Mouse (Mus musculus): ENCODE data around the gene Jup.
"Not testable (repeated sequence)": the region's sequence is repeated elsewhere in the genome, so short reads cannot be mapped to it uniquely, and the experiment has no call there.

Gene Jup

GRCm38 (mm10) chr11:100360175-100360574 is 37.4 kb downstream of the Jup start:
- in situ Hi-C loops (cut with MseI, MboI): loop anchor here (5.0 to 10.0 kb wide), 2 partner anchors 47 to 115 kb away; partner anchors contain the start of gene Klhl11 (in 1 of the 2)

DNA sequence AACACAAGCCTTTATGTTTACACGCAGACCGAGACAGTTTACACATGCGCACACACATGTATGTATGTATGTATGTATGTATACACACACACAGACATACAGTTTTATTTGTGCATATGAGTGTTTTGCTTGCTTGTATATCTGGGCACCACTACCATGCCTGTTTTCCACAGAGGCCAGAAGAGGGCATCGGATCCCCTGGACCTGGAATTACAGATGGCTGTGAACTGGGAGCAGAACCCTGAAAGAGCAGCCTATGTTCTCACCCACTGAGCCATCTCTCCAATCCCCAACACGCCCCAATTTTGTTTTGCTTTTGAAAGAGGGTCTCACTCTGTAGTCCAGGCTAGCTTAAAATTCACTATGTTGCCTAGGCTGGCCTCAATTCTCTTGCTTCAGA is 40.2 kb downstream of the Jup start:
- in situ Hi-C loops (cut with MseI, MboI): no loop called here

DNA sequence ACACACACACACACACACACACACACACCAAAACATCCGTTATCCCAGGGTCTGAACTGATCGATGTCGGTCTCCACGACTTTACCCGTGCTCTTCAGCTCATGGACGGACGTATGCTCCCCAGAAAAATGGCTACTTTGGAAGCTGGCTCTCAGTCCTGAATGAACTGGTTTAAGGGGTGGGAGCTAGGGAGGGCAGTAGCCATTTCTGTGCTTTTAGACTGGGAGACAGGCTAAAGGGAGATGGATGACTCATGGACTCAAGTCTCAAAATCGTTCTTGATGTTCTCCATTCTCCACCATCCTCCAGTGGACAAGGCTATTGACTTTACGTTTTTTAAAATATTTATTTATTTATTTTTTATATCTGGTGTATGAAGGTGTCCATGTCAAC is 40.7 kb downstream of the Jup start:
- in situ Hi-C loops (cut with MseI, MboI): no loop called here

GRCm38 (mm10) chr11:100355972-100356818 is 41.4 kb downstream of the Jup start, which contains the start of gene Hap1:
Gene Hap1, minus strand, starts transcription at chr11:100356128.
- in situ Hi-C loops (cut with MseI, MboI): no loop called here

DNA sequence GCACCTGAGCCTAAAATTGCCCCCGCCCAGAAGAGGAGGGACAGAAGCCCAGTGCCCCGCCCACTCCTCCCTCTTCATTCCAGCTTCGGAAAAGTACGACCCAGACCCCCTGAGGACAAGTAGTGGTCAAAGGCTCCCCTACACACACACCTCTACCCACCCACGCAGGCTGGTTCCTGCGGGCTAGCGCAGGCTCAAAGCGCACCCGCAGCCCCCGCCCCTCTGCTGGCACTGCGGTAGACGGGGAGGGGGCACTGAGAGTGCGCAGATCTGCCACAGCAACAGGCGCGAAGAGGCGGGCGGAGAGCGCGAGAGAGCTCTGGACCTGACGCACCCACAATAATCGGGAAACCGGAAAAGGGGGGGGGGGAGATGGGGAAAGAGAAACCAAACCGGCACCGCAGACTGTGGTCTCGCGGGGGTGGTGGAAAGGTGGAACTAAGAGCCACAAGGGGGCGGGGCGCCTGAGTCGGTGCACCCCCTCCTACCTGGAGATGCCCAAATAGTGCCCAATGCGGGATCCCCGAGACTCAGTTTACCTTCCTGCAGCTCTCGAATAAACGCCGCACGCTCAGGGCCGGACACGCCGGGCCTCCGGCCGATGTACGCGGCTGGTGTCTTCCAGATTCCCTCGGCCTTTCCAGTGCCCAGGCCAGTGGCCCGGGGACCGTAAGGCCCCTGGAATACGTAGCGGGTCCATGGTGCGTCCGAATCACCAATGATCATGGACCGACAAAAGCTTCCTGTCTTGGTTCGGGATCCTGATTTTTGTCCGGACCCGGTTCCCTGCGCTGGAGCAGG is 42.2 kb downstream of the Jup start:
- in situ Hi-C loops (cut with MseI, MboI): no loop called here

DNA sequence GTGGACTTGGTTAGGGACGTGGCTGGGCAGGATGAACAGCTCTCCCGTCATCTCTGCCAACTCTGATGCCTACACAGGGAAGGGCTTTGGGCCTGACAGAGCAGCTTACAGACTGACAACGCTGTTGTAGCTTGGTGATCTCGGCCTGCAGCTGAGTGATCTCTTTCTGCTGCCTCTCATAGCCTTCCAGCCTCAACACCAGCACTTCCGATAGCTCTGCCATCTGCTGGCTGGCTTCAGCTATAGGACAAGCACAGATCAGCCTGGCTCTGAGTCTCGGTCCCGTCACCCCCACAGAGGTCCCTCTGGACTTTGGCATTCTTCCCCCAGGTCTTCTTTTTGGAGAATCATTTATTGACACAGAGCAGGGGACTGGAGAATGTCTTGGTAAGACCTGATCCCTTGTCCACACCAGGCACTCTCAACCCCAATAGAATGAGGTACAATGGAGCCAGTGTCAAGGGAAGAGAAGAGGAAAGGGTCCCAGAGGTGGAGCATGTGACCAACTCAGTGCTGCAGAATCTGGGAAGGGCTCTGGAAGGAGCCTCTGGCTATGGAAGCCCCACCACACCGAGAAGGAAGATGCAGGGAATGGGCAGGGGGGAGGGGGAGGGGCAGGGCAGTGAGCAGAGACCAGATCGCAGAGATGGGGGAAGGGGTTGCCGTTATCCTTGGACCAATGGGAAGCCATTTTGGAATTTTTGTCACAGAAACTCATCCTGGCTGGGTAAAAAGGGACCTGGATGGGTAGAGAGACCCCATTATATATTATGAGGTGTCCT is 45.3 kb downstream of the Jup start:
- in situ Hi-C loops (cut with MseI, MboI): no loop called here

DNA sequence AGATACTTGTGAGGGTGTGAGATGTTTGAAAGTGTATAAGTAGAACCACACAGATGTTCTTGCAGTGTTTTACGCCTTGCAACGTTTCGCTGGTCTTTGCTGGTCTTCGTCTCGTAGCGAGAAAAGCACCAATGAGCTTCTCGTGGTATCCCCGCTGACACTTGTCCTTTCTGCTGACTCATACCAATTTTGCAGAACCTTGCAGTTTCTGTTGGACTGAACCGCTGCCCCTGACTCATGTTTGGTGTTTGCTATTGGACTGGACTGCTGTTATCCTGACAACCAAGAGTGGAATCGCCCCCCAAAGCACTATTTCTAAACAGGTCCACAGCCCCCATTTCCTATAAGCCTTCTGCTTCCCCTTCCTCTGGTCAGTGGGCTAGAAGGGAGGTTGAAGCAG is 53.3 kb downstream of the Jup start:
- in situ Hi-C loops (cut with MseI, MboI): no loop called here

DNA sequence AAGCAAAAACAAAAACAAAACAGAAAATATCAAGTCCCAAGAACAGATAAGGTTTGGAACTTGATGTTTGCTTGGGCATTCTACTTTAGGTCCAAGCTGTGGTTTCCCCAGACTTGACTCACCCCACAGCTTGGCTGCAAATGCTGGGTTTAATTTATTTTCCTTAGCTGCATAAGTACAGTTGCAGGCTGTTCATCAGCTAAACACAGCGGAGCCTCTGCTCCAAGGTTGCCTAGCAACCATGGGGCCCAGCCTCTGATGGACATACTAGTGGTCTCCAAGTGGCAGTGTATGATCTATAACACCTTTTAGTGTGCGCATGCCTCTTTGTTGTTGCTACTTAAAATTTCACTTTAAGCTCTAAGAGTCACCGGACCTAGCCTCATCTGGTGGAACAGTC is 61.8 kb downstream of the Jup start:
- in situ Hi-C loops (cut with MseI, MboI): no loop called here

DNA sequence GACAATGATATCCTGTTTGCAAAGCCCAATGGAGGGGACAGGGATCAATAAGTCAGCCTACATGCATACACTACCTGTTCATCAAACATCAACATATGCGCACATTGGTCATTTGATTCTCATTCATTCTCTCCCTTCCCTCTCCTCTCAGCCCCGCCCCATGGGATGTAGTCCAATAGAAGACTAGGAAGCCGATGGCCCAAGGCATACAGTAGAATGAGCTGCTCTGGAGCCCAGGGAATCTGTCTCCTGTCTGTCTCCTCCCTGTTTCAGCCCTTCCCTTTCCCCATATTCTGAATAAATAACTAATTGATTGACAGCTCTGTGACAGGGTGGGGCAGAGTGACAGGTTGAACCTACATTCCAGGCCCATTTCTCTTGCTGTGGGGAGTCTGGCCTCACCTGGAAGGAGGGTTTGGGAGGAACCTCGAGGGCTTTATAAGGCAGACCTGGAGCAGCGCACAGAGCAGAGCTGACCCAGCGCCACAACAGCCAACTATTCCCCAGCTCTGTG is 63.6 kb downstream of the Jup start, which contains the start of gene Gast:
Gast (plus strand) TSS at position 464 of the 514 bp plus-strand sequence.
- in situ Hi-C loops (cut with MseI, MboI): no loop called here

DNA sequence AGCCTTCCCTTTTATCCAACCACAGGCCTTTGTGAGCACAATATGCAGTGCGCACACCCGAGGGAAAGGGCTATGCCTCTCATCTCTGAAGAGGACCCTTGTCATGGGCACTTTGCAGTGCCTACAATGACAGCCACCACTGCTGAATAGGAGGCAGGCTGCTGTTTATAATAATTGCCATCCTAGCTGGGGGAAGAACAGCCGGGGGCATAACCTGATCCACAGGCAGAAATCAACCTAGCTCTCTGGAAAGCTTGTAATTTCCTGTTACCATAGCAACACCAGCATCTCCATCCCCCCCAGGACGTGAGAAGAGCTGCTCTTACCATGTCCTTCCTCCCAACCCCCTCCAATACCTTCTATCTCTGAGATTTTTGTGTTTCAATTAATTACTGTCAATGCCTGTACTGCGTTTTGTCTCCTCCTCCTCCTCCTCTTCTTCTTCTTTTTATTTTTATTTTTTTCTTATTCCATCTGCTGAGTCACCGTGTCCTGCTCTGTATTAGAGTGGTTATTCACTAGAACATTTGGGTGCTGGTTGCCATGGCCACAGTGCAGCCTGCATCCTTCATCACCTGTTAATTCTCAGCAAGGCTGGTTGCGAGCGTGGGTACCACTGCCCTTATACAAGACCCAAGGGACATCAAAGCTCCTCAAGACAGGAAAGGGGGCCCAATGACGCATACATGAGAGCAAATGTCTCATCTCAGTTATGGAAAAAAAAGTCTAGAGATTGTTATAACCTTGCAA is 64.6 kb downstream of the Jup start:
- in situ Hi-C loops (cut with MseI, MboI): no loop called here

- in situ Hi-C loops (cut with MseI, MboI): not testable (repeated sequence)
Measured at GRCm38 (mm10) chr11:100330816-100331375, 66.7 kb downstream of the Jup start.

DNA sequence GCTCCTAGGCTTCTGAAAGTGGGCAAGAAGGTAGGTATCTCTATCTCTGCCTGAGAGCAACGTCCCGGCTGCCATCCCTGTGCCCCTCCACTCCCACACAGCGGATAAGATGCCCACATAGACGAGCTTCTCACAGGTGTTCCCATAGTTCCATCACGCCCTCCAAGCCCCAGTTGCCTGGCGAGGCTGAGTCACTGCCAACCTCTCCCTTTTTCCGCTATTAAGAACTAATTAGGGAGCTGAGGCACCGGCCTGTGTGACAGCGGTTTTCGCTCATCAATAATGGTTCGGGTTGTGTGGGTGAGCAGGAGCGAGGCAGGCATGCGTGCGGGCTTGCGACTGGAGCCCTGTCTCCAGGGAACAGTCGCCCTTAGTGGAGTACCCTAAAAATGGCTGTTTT is 67.3 kb downstream of the Jup start:
- in situ Hi-C loops (cut with MseI, MboI): no loop called here

DNA sequence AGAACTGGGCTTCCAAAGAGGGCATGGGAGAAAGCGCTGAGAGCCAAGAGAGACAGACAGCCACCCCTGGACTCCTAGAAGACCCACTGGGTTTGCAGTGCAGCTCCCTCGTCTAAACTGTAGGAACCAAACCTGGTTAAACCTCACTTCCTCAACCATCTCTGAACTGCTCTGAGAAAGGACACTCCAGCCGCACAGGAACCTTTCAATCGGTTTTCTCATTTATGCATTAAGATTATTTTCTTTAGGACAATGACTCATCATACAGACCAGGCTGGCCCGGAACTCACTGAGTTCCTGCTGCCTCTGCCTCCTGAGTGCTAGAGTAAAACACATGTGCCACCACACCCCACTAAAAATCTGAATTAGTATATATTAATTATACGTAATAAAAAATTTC is 69.8 kb downstream of the Jup start:
- in situ Hi-C loops (cut with MseI, MboI): no loop called here

GRCm38 (mm10) chr11:100327316-100327715 is 70.2 kb downstream of the Jup start:
- in situ Hi-C loops (cut with MseI, MboI): no loop called here

GRCm38 (mm10) chr11:100325062-100325629 is 72.4 kb downstream of the Jup start:
- in situ Hi-C loops (cut with MseI, MboI): no loop called here

DNA sequence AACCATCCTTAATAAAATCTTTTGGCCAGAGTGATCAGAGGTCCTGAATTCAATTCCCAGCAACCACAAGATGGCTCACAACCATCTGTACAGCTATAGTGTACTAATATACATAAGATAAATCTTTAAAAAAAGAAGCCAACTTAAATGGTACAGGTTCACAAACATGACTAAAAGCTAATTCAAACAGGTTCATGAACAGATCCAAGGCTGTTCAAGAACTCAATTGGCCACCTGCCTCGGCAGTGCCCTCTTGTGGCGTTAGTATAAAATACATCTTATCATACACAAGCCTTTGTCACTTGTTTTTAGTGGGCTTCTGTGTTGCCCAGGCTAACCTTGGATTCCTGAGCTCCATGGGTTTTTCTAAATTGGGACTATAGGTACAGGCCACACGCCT is 74.0 kb downstream of the Jup start:
- in situ Hi-C loops (cut with MseI, MboI): no loop called here

DNA sequence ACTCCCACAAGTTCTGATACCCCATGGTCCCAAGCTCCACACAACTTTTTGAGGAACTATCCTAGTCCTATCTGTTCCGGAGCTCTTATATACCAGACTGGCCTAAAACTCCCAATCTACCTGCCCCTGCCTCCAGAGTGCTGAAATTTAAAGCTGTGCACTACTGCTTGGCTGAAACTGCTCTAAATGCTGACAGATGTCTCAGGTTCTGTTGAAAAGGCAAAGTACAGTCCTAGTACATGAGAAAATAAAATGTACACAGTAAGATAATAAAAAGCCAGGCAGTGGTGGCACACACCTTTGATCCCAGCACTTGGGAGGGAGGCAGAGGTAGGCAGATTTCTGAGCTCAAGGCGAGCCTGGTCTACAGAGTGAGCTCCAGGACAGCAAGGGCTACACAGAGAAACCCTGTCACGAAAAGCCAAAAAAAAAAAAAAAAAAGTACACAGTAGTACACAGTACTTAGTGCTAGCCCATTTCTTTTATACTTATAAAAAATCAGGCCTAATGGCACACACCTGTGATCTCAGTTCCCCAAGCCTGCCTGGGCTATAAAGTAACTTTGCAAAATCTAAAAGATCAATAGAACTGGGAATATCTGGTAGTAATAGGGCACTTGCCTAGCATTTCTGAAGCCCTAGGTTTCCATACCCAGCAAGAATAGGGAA is 74.8 kb downstream of the Jup start:
- in situ Hi-C loops (cut with MseI, MboI): no loop called here

- in situ Hi-C loops (cut with MseI, MboI): not testable (repeated sequence)
Measured at GRCm38 (mm10) chr11:100321479-100322305, 75.9 kb downstream of the Jup start.

Data from mouse trophoblast stem cell (cell line).